Mouse (Mus musculus) ovary, adult 18-20 months (tissue): ENCODE results near the gene Eva1b.

Experiments
- DNase-seq: peaks from one replicate; pipeline ENCODE4 v3.0.0; 2022; ENCODE audit warnings: low spot score, mixed read lengths

The Eva1b gene

GRCm38 (mm10) chr4:126120052-126120451, 27.5 kb upstream of the Eva1b start:
- DNase-seq: no peak

GRCm38 (mm10) chr4:126120506-126120905, 27.0 kb upstream of the Eva1b start:
- DNase-seq: no peak

- peak; percentile 33 for DNase-seq
These were observed 24.1 kb upstream of the Eva1b start for GRCm38 (mm10) chr4:126123309-126124040.

- no peak for DNase-seq
These were observed 17.0 kb upstream of the Eva1b start for GRCm38 (mm10) chr4:126130502-126130901.

GRCm38 (mm10) chr4:126131290-126132121, 16.0 kb upstream of the Eva1b start:
- no peak for DNase-seq

- no peak for DNase-seq
These were observed 14.8 kb upstream of the Eva1b start for GRCm38 (mm10) chr4:126132636-126133264.

- DNase-seq: no peak
These were observed 13.3 kb upstream of the Eva1b start for GRCm38 (mm10) chr4:126134236-126134635.

- DNase-seq: no peak
These were observed 12.9 kb upstream of the Eva1b start for GRCm38 (mm10) chr4:126134639-126135038.

- no peak for DNase-seq
These were observed 9.8 kb upstream of the Eva1b start for GRCm38 (mm10) chr4:126137773-126138172.

GRCm38 (mm10) chr4:126141021-126141420, 6.5 kb upstream of the Eva1b start:
- no peak for DNase-seq

- DNase-seq: no peak
These were observed 2.1 kb upstream of the Eva1b start for GRCm38 (mm10) chr4:126145396-126145795.

- no peak for DNase-seq
These were observed 491 bp upstream of the Eva1b start for GRCm38 (mm10) chr4:126146974-126147532.

GRCm38 (mm10) chr4:126148161-126148961, 817 bp downstream of the Eva1b start:
- peak; percentile 55 for DNase-seq

GRCm38 (mm10) chr4:126149041-126149676, 1.6 kb downstream of the Eva1b start:
- DNase-seq: no peak

GRCm38 (mm10) chr4:126149798-126150197, 2.3 kb downstream of the Eva1b start:
- DNase-seq: no peak

- peak; percentile 77 for DNase-seq
These were observed 2.9 kb downstream of the Eva1b start for GRCm38 (mm10) chr4:126150297-126150948.

GRCm38 (mm10) chr4:126150949-126151320, 3.4 kb downstream of the Eva1b start:
- no peak for DNase-seq

GRCm38 (mm10) chr4:126151701-126152440, 4.3 kb downstream of the Eva1b start:
- no peak for DNase-seq

- DNase-seq: no peak
These were observed 5.3 kb downstream of the Eva1b start for GRCm38 (mm10) chr4:126152864-126153263.

- no peak for DNase-seq
These were observed 7.6 kb downstream of the Eva1b start for GRCm38 (mm10) chr4:126155183-126155582.
